In the genomic region with DNA sequence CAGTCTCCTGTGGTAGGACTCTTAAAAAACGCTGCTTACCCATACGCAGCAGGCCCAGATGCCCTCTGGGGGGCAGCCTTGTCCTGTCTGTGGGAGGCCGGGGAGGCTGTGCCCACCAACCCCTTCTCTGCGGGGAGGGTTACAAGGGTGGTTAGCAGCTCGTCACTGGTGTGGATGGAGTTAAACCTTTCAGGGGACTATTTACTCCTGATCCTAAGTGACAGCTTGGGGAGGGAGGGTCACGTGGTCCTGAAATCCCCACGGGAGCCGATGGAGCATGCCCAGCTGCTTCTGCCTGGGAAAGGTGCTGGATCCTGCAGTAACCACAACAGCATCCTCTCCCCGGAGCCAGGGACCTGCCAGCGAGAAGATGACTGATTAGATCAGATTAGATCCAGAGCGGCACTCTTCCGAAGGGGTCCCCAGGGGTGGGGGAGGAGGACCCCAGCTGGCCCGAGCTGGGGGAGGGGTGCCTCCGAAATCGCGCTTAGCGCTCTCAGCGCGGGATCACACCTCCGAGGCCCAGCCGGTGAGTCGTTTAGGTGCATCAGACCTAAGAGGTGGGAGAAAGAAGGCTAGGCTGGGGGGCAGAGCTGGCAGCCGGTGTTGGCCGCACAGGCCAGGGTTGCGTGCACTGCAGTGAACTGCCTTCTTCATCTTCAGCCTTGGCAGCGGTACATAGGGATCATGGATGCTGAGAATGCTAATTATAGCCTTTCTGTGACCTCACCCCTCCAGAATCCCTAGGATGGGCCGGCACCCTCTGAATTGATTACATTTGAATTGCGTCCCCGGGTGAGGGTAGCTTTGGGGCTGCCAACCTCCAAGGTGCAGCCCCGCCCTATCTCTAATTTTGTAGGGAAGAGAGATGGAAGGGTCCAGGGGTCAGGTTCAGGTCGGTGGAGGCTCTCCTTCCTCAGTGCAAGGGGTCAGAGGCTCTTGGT, we compare ENCODE assay signal across 8 mouse cellular contexts. TPM values are rescaled to one million over a fixed set of nuclear protein-coding genes. Genes with fewer than 3 reads are reported as not detected.
A peak's percentile ranks its signal among the peaks of the same experiment; 100 is the strongest.
DNase-seq lines count a peak whose midpoint lies in the region; ATAC-seq and TF ChIP-seq lines count a peak whose summit lies in the region.

No protein-coding gene starts in this region.

- H3K4me1 ChIP-seq in bone marrow macrophage, adult 2 months (ENCODE audit: control insufficient read depth, insufficient read depth, low read length) = no peaks in the 10 kb centered on the region
- H3K4me1 ChIP-seq in embryonic fibroblast, embryonic 13.5 days (ENCODE audit: control insufficient read depth, insufficient read depth, low read length) = no peaks in the 10 kb centered on the region
- peaks cover 23% of the 10 kb centered on the region for H3K4me1 ChIP-seq in heart, embryonic 12.5 days (replicated peaks)
- peaks cover 12% of the 10 kb centered on the region; the same call in 1 of the 2 replicates for H3K4me1 ChIP-seq in kidney, postnatal 0 days (replicated peaks; ENCODE audit: insufficient read depth, low read length)
- H3K4me1 ChIP-seq in liver, adult 2 months (ENCODE audit: control insufficient read depth, insufficient read depth, low read length) = peaks cover 6% of the 10 kb centered on the region; the same call in 1 of the 2 replicates

- H3K4me3 ChIP-seq in bone marrow macrophage, adult 2 months (ENCODE audit: insufficient read depth, low read length) = no peak overlapping the region
- H3K4me3 ChIP-seq in embryonic fibroblast, embryonic 13.5 days (ENCODE audit: insufficient read depth, low read length) = peak overlapping the region; percentile 29
- H3K4me3 ChIP-seq in heart, embryonic 12.5 days = peak overlapping the region; percentile 45
- H3K4me3 ChIP-seq in kidney, postnatal 0 days (replicated peaks; ENCODE audit: low read depth, low read length) = peak overlapping the region; percentile 35
- peak overlapping the region; percentile 15; the same call in 1 of the 2 replicates for H3K4me3 ChIP-seq in liver, adult 2 months (ENCODE audit: insufficient read depth, low read depth, low read length)

- under 1% methylated on average over 31 of the region's 31 CpGs for WGBS in heart, embryonic 12.5 days
- WGBS in kidney, postnatal 0 days = under 1% methylated on average over 31 of the region's 31 CpGs
- 5% methylated on average over 31 of the region's 31 CpGs for WGBS in liver, adult 2 months

- peak; percentile 73 for ATAC-seq in heart, embryonic 12.5 days (ENCODE audit: insufficient number of reproducible peaks, low FRiP score)
- ATAC-seq in kidney, postnatal 0 days (replicated peaks; ENCODE audit: low FRiP score, low read depth) = peak; percentile 63

- no peak for TF ChIP-seq POLR2A in bone marrow macrophage, adult 2 months (IDR thresholded peaks at IDR 0.05; ENCODE audit: borderline replicate concordance, low read depth, low read length)
- TF ChIP-seq POLR2A in embryonic fibroblast, embryonic 13.5 days (IDR thresholded peaks at IDR 0.05; ENCODE audit: low read depth, low read length) = no peak
- TF ChIP-seq POLR2A in liver, adult 2 months (IDR thresholded peaks at IDR 0.05; ENCODE audit: extremely low read depth, insufficient read depth, low read length) = no peak

- no peaks in the 10 kb centered on the region for H3K9me3 ChIP-seq in heart, embryonic 12.5 days (replicated peaks)
- H3K9me3 ChIP-seq in kidney, postnatal 0 days (replicated peaks; ENCODE audit: low read length) = no peaks in the 10 kb centered on the region

- H3K79me2 ChIP-seq in liver, adult 2 months (ENCODE audit: control insufficient read depth, insufficient read depth, low read length) = 0 out of 2 replicates have a peak, but pooled peaks cover 2% of the 10 kb centered on the region

- H3K36me3 ChIP-seq in heart, embryonic 12.5 days = no peaks in the 10 kb centered on the region
- no peaks in the 10 kb centered on the region for H3K36me3 ChIP-seq in kidney, postnatal 0 days (ENCODE audit: insufficient read depth, low read length)
- H3K36me3 ChIP-seq in liver, adult 2 months (ENCODE audit: control insufficient read depth, insufficient read depth, low read length) = no peaks in the 10 kb centered on the region

- peak; percentile 70 to 72 for DNase-seq in B cell, adult 2 months
- DNase-seq in kidney, postnatal 0 days (ENCODE audit: low spot score) = peak; percentile 84
- DNase-seq in liver, adult 2 months (ENCODE audit: extremely low read depth, low read depth, low spot score) = peak; percentile 33
- peak; percentile 58 for DNase-seq in naive thymus-derived CD4-positive, alpha-beta T cell, adult 2 months (ENCODE audit: low read depth)
- DNase-seq in testis, postnatal 10 days (ENCODE audit: low spot score) = peak; percentile 86

- peak; percentile 5; the same call in 1 of the 2 replicates for TF ChIP-seq CTCF in bone marrow macrophage, adult 2 months (IDR thresholded peaks at IDR 0.05; ENCODE audit: low read depth, low read length)
- TF ChIP-seq CTCF in embryonic fibroblast, embryonic 13.5 days (IDR thresholded peaks at IDR 0.05; ENCODE audit: borderline replicate concordance, insufficient read depth, low read length) = peak; percentile 84
- TF ChIP-seq CTCF in kidney, postnatal 0 days (IDR thresholded peaks at IDR 0.05; ENCODE audit: low read depth) = peak; percentile 94
- TF ChIP-seq CTCF in liver, adult 2 months (IDR thresholded peaks at IDR 0.05; ENCODE audit: low read depth, low read length) = peak; percentile 91

- no peak overlapping the region for H3K27ac ChIP-seq in bone marrow macrophage, adult 2 months (ENCODE audit: insufficient read depth, low read depth, low read length)
- no peak overlapping the region for H3K27ac ChIP-seq in embryonic fibroblast, embryonic 13.5 days (ENCODE audit: insufficient read depth, low read length)
- H3K27ac ChIP-seq in heart, embryonic 12.5 days (ENCODE audit: poor library complexity, severe bottlenecking) = no peak overlapping the region
- H3K27ac ChIP-seq in kidney, postnatal 0 days = no peak overlapping the region
- no peak overlapping the region for H3K27ac ChIP-seq in liver, adult 2 months (replicated peaks; ENCODE audit: insufficient read depth, low read depth, low read length)

- peak overlapping the region; percentile 59 for H3K9ac ChIP-seq in heart, embryonic 12.5 days
- H3K9ac ChIP-seq in kidney, postnatal 0 days (ENCODE audit: low read depth, low read length) = peak overlapping the region; percentile 6; the same call in 1 of the 2 replicates
- no peak overlapping the region for H3K9ac ChIP-seq in liver, adult 2 months (ENCODE audit: low read depth, low read length)

- H3K4me2 ChIP-seq in heart, embryonic 12.5 days = peak overlapping the region; percentile 75
- H3K4me2 ChIP-seq in kidney, postnatal 0 days (ENCODE audit: low read length) = peak overlapping the region; percentile 73

- H3K27me3 ChIP-seq in heart, embryonic 12.5 days (replicated peaks) = peaks cover 8% of the 10 kb centered on the region; the same call in 1 of the 2 replicates
- 0 out of 2 replicates have a peak, but pooled peaks cover 3% of the 10 kb centered on the region for H3K27me3 ChIP-seq in kidney, postnatal 0 days (ENCODE audit: insufficient read depth, low read length)
- H3K27me3 ChIP-seq in liver, adult 2 months (ENCODE audit: control insufficient read depth, insufficient read depth, low read length) = 0 out of 2 replicates have a peak, but pooled peaks cover 3% of the 10 kb centered on the region

RNA-seq across cellular contexts. Expression of gene Plekha6, which starts 17.3 kb away (rescaled TPM):
- polyA plus RNA-seq in bone marrow macrophage, adult 2 months (2012; ENCODE audit: insufficient read depth, insufficient read length, missing spikeins) = not detected in 2 replicates
- polyA plus RNA-seq in embryonic fibroblast, embryonic 13.5 days (2011; ENCODE audit: insufficient read length, low read depth, missing spikeins) = 2.6 and 3.6 TPM in 2 replicates
- 18.7 and 19.4 TPM in 2 replicates for polyA plus RNA-seq in heart, embryonic 12.5 days (2016; fragmentation: Nextera tagmentation; extraction: Ambion mirVana)
- polyA plus RNA-seq in kidney, postnatal 0 days (2015; fragmentation: Nextera tagmentation; extraction: Ambion mirVana) = 8.1 and 8.8 TPM in 2 replicates
- 20.5 and 22.8 TPM in 2 replicates for total RNA-seq in liver, adult 2 months (2014; rRNA removed)
- polyA plus RNA-seq in liver, adult 2 months (2012; rRNA removed) = 29.0 and 37.2 TPM in 2 replicates

RNA-seq across cellular contexts. Expression of gene Ppp1r15b, which starts 50.4 kb away (rescaled TPM):
- 36.1 and 37.4 TPM in 2 replicates for polyA plus RNA-seq in bone marrow macrophage, adult 2 months (2012; ENCODE audit: insufficient read depth, insufficient read length, missing spikeins)
- polyA plus RNA-seq in embryonic fibroblast, embryonic 13.5 days (2011; ENCODE audit: insufficient read length, low read depth, missing spikeins) = 55.8 and 63.3 TPM in 2 replicates
- polyA plus RNA-seq in heart, embryonic 12.5 days (2016; fragmentation: Nextera tagmentation; extraction: Ambion mirVana) = 42.3 and 46.2 TPM in 2 replicates
- 27.2 and 29.5 TPM in 2 replicates for polyA plus RNA-seq in kidney, postnatal 0 days (2015; fragmentation: Nextera tagmentation; extraction: Ambion mirVana)
- 43.3 and 48.6 TPM in 2 replicates for total RNA-seq in liver, adult 2 months (2014; rRNA removed)
- 24.0 and 24.8 TPM in 2 replicates for polyA plus RNA-seq in liver, adult 2 months (2012; rRNA removed)

Comparison
In these comparisons a context has a peak if more than half of its experiments do, and no peak if none do; other contexts are left out.
1. DNase-seq: peak in every context shown above with its lines; median percentile 86 in testis, postnatal 10 days; 84 in kidney, postnatal 0 days; 71 in B cell, adult 2 months; 58 in naive thymus-derived CD4-positive, alpha-beta T cell, adult 2 months; 33 in liver, adult 2 months.
2. CTCF ChIP-seq: peak in every context shown above with its lines; median percentile 94 in kidney, postnatal 0 days; 91 in liver, adult 2 months; 84 in embryonic fibroblast, embryonic 13.5 days; 5 in bone marrow macrophage, adult 2 months.